Mouse (Mus musculus) granulocyte monocyte progenitor cell, adult 5-6 weeks (primary cell): Measurements from ENCODE around the gene Hoxd9. TPM values are rescaled to one million over a fixed set of nuclear protein-coding genes. Genes with fewer than 3 reads are reported as not detected.

Source experiments
- ATAC-seq: replicated peaks from 2 replicates; pipeline ENCODE4 v1.8.0; 2016; ENCODE audit warnings: mild to moderate bottlenecking, moderate TSS enrichment, inconsistent platforms; ENCODE audit not compliant: poor library complexity, severe bottlenecking
- total RNA-seq, 2 experiments: library from RNA; stranded (forward) in 1 of 2; stranded (reverse) in 1 of 2; fragments of 200-712, 200-1000 nt in 1 of 2; fragments of >200 nt in 1 of 2; fragmentation: Nextera tagmentation in 1 of 2; gene quantifications; 2 replicates each; pipeline ENCODE4 v1.2.3; 2014 to 2017

Hoxd9 gene
- total RNA-seq, 2 experiments from 2014 or later, result not detected

DNA sequence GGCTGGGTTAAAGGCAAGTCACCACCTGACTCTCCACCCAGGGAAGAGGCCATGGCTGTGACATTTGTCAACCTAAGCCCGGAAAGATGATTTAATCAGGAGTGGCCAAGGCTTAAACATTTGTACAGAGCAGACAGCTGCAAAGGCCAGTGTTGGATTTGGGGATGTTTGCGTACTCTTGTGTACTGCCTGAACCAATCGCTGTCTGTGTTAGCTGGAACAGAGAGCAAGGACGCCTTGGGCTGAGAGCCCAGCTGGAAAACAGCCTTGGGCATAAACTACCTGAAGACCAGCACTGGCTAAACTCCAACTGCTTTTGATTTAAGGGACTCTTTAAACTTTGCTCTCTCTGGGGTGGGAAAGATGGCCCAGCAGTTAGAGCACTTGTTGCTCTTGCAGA is 11.1 kb downstream of the Hoxd9 start:
- ATAC-seq, result no peak

DNA sequence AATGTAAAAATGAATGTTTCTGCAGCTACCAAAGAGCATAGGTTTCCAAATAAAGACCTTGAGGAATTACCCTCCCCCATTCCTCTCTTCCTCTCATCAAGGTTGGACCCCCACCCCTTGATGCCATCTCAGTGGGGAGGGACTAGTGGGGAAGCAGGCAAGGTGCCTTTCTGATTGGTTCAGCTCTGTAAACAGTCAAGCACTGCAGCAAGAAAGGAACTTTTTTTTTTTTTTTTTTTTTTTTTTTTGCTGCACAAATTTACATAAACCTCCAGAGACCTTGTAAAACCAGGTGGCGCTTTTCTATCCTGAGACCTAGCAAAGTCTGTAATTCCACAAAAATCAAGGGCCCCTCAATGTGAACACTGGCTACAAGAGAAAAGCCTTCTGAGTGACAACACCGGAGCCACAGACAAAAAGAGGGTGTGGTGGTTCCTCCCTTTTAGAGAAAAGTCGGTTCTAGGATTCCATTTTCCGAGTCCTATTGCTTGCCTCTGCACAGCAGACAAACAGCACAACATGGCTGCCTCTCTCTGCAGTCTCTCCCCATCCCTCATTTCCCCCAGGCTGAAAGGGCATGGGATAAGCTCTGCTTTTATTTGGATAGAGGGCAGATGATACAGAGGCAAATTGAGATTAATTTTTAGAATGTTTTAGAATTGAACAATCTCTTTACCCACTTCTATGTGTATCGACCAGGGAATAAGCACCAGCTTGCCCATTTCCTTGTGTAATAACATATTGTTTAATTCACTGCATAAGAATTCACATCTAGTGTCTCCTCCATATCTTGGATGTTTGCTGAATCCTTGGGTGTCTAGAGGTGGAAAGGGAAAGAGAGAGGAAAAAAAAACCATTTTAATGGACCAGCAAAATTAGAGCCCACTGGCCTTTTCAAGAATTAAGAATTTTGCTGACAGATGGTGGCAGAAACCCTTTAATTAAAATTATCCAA is 12.2 kb downstream of the Hoxd9 start:
- no peak for ATAC-seq

DNA sequence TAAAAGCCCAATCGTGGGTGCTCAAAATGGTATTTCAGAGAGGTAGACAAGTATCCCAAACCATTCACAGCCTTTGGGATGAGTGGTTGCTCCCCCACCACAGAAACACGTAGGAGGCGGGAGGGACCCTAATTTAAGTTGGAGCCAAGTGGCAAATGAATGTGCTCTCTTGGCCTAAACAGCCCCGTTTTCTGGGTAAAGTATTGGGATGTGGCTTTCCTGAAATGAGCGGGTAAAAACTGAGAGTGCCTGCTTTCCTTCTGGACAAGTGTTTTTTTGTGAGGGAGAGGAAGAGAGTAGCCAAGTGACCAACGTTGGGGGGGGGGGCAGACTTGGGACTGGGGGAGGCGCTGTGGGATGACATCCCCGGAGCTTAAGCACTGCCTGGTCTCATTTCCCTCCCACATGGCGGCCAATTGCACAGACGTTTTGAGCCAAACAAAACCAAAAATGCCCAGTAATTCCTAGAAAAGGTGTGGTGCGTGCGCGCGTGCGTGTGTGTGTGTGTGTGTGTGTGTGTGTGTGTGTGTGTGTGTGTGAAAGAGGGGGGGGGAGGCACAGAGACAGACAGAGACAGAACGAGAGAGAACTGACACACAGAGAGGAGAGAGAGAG is 13.5 kb downstream of the Hoxd9 start:
- ATAC-seq, result no peak

DNA sequence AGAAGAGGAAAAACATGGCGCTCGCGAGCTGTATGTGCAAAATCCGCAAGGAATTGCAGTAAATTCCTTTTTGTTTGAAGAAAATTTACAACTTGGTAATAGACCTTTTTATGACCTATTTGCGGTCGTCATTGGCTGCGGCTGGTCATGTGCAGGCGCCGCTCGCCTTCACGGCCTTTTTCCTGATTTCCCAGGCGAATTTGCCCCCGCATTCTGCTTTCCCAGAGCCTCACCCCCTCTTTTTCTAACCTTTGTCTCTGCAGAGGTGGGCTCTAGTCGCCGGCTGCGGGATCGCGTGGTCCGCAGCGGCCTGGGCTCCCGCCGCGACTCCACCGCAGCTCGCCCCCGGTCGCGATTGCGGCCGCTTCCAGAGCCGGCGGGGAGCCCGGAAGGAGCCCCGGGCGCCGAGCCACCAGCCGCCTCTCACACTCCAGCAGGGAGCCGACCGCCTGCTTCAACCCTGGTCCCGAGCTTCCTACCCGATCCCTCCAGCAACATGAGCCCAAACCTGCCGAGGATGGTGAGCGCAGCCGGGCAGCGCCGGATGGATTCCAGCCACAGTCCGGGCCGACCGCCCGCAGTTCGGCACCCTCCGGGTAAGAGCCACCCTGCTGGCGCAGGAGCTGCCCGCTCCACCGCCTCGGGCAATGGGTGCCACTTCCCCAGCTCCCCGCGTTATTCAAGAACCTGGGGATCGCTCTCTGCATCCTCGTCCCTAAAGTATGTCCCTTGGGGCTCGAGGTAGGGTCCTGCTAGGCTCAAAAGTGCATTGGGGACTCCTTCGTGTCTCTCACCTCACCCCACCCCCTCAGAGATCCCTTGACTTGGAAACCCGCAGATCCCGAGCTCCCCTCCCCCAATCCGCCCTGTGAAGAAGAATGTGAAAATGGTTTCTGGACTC is 14.4 kb downstream of the Hoxd9 start, which contains the start of the genes Hoxd3 and Hoxd4:
Gene Hoxd3, plus strand, starts transcription at position 207 of the 901 bp plus-strand sequence.
Gene Hoxd4, plus strand, starts transcription at position 209 of the 901 bp plus-strand sequence.
- no peak for ATAC-seq

DNA sequence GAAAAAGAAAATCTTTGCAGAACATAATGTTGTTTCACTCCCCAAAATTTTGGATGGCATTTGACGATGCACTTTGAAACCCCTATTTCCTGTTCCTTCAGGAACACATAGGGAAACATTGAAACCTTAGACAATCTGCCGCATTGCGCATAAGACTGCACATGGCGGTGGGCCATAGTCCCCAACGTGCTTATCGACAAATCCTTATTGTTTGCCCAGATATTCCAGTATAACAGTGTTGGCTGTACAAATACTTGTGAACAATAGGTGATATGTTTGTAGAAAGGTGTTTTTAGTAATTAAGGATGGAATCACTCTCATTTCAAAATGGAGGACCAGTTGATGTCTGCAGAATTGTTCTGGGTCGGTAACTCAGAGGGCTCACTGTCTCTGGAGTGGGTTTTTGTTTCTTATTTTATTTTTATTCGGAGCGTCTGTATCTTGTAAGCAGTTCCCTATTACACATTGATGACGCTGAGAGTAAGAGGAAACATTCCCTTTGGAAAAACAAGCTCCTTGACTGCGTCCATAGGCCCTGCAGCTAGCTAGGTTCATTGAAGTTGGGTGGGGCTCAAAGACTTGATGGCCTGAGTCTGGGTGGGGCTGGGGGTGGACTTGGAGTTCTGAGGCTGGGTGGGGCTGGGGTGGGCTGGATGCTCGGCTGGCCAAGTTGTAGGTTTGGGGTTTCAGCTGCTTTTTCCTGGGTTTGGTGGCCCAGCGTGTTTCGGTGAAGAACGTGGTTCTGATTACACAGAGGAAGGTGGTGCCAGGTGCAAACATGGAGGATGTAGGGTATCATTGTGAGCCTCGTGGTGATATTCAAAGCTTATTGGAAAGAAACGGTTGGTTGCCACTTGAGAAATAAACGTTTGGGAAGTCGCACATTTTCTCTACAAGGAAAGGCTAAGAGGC is 16.0 kb downstream of the Hoxd9 start:
- ATAC-seq, result no peak

DNA sequence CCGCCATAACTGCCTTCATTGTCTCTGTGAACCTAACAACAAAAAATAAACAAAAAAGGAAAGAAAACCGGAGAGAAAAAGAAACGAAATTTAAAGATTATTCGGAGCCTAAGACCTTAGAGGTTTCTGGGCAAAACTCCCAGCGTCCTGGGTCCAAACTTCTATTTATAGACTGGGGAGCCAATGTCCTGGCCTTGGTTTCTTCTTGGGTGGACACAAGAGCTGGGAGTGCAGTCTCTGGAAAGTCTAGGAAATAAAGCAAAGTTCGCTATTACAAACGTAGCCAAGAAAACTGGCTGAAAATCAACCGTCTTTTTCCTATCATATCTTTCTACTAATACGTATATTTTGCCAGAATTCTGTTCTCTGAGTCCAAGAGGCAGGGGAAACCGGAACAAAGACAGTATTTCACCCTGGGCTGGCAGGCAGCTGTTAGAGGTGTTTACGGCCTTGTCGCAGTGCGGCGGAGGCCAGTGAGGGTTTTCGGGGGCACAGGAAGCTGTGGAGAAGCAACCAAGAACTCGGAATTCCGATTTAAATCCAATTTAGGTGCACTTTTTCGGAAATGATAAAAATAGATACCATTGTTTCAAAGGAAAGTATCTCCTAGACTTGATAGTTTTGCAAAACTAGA is 16.7 kb downstream of the Hoxd9 start:
- no peak for ATAC-seq

DNA sequence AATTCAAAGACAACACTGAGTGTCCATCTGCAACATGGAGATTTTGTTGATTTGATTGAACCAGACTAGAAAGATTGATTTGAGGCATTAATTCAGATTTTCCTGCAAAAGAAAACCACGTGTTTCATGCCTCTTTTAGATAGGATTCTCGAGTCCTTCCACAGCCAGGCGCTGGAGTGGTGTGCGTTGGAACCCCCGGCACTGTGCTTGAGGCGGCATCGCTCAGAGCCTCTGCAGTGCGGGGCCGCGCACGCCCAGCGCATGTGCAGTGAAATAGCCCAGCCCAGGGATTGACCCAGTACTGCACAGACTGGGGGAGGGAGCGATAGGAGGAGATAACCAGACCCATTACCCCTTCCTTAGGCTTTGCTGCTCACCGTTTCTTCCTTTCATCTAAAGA is 17.4 kb downstream of the Hoxd9 start:
- ATAC-seq, result no peak

DNA sequence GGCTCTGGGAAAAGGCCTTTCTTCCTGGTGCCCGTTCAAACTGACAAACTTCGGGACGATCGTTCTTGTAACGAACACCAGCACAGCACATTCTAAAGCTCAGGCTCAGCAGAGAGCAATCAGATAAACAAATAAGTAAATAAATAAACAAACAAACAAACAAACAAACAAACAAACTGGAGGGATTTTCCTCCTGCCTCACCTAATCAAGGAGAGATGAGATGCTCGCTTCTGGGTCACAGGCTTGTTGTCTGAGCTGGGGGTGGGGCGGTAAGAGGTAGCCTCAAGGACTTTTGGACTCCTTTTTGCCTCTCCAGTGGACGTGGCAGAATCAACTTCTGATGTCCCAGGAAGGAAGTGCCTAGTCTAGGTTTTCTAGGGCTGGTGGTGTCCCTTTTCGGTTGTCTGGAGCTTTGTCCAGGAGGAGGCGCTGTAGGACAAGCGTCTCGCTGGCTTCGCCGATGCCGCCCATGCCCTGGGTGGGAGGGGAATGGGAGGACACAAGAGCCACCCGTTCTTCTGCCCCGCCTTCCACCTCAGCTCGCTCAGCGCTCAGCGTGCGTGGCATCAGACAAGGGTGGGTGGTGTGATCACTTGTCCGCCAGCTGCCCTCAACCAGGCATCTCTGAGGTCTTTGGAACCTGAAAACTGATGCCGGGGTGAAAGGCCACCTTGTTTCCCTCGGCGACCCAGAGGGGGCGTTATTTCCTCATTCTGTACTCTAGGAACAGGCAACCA is 18.1 kb downstream of the Hoxd9 start:
- ATAC-seq, result peak; percentile 94

DNA sequence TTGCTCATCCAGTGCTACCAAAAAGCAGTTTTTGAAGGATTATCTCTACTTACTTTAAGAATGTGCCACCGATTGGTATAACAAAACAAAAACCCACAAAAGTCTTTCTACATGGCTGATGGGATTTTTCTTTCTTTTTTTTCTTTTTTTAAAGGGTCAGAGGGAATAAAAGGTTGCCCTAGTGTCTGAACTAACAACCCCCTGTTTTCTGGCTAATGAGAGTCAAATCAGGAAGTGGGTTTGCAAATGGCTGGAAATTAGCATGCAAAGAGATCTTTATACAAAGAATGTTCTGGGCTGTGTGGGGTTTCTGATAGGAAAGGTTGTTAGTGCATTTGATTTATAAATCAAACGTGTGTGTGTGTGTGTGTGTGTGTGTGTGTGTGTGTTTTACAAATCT is 22.9 kb downstream of the Hoxd9 start:
- no peak for ATAC-seq

DNA sequence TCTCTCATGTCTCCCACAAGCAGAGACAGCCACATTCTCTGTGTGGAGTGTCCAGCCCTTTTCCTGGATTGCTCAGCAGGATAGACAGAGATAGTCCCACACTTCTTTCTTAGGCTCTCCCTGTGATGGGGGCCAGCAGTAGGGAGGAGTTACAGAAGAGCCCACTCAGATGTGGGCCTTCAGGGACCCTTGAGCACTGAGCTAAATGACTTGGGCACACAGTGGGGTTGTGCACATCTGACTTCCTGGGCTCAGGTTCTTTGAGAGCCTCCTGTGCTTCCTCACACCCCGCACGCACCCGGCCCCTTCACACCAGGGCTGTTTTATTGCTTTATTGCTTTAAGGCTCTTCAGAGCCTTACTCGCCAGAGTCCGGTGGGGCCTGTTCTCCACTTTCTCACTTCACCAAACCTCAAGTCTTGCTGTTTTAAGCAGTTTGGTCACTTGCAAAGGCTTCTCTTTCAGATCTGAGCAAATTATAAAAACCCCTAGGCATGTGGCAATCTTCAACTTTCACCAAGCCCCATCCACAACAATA is 23.5 kb downstream of the Hoxd9 start:
- no peak for ATAC-seq

DNA sequence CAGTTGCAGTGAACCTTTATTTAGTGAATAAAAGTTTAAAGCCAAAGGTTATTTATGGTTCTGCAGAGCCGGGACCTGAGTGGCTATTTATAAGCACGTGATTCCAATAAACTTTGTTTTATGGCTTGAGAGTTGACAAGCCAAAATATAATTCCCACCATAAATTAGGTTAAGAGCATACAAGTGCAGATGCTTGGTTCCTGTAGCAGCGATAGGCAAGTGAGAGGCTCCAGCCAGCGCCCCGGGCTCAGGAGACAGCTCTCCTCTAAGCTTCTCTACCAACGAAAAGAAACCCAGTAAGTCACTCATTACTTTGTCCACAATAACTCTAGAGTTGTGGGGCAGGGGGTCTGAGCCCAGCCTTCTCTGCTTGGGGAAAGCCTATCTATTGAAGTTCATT is 24.4 kb downstream of the Hoxd9 start:
- ATAC-seq, result no peak

DNA sequence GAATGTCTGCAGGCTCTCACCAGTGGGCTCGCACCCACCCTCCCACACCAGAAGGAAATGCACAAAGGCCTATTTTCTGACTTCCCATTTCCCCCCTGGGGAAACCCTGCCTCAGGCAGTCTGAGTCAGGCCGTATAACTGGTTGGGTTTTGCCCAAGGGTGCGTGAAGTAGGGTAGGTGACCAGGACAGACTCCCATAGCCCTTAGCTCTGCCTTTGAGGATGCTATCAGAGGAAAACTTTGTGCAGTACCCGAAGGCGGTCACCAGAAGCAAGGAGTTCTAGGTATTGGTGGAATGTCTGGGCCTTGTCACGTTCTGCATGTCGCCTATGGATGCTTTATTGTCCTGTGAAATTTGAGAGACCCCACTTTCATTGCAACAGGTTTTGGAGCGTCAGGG is 25.4 kb downstream of the Hoxd9 start:
- ATAC-seq, result no peak

DNA sequence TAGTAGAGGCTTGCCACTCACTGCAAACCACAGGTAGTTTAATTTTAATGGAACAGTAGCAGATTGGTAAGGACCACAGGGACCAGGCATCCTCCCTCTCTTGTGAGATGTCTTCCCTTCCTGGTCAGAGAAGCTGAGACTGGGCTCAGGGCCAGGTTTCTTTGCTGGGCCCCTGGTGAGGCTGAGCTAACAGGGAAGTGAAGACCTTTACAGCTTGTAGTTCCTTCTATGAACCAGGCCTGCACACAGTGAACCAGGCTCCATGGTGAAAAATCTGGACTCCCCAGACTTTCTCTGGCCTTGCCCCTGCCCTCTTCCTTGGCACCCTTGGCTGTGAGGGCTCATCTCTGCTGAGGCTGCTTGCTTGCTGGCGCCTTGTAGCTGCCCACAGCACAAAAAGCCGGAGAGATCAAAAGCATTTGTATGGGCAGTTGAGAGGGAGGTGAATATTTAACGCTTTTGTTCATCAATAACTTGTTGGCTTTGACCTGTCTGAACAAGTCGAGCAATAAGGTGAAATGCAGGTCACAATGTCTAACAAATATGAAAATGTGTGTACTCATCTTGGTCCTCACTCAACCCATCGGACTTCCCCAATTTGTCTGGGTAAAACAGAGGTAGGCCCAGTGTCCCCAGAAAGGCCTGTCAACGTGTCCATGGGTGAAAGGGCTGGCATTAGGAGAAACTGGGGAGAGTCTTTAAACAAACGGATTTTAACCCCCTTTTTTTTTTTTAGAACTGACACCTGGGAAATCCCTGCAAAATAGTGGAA is 26.9 kb downstream of the Hoxd9 start:
- ATAC-seq, result peak; percentile 37; the same call in 1 of the 2 replicates

DNA sequence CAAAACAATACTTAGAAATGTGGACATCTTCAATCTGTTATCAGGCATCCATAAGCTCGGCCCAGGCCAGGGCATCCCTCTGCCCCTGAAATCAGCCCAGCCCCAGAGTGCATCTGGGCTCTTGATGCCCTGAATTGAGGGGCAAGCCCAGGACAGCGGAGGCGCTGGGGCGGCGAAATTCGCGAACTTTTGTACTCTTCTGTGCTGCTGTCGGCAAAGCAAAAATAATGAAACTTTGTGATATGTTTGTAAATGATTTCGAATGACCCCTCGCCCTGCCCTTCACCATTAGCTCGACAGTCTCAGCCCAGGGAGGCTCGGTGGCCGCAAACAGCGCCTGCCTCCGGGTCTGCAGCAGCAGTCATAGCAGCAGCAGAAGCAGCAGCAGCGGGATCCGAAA is 27.6 kb downstream of the Hoxd9 start:
- ATAC-seq, result no peak

DNA sequence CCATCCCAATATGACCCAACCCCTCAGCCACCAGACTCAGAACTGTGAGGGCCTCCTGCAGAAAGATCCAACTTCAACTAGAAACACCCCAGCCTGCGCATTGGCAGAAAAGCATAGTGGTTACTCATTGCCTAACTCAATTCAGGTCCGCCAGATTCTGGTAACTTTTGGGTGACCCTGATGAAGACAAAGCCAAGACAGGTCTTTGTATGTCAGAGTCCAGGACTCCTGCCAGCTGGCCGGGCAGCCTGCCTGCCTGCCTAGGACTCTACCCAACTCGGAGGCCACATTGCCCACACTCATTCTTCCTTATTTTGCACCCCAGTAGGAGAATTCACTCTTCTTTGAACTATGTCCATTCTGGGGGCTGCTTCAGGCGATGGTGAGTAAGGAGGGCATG is 29.0 kb downstream of the Hoxd9 start, which contains the start of gene Gm28230:
Gene Gm28230, plus strand, starts transcription at position 178 of the 400 bp plus-strand sequence.
- ATAC-seq, result no peak

DNA sequence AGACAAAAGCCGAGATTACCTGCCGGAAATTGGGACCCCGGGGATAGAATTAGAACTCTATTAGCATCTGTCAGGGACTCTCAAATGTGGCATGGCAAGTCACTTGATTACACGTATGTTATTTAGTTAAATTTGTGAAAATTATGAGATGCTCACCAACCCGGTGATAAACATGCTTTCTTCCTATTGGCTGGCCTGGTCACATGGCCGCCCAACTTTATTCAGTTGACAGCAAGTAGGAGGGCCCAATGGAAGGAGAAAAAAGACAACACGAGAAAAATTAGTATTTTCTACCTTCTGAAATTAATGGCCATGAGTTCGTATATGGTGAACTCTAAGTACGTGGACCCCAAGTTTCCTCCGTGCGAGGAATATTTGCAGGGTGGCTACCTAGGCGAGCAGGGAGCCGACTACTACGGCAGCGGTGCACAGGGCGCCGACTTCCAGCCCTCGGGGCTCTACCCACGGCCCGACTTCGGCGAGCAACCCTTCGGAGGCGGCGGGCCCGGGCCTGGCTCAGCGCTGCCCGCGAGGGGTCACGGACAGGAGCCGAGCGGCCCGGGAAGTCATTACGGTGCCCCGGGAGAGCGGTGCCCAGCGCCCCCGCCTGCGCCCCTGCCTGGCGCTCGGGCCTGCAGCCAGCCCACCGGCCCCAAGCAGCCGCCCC is 29.6 kb downstream of the Hoxd9 start:
- no peak for ATAC-seq
